Mouse (Mus musculus) liver, postnatal 0 days (tissue): Measurements from ENCODE around the gene Prokr1.

Source experiments
- CTCF ChIP-seq: sonication (generic); IDR thresholded peaks from 2 replicates; pipeline ENCODE4 v1.5.1; 2016; ENCODE audit warnings: antibody characterized with exemption, low read depth
- EP300 ChIP-seq: IDR thresholded peaks from 2 replicates; pipeline ENCODE4 v1.6.1; 2016; ENCODE audit warnings: antibody characterized with exemption, low read depth, mild to moderate bottlenecking

- no peak for TF ChIP-seq CTCF
- TF ChIP-seq EP300: no peak
Measured at GRCm38 (mm10) chr6:87618021-87618420, 27.5 kb upstream of the Prokr1 start.
